Mouse (Mus musculus): ENCODE results near the gene Pnp2. TPM values are rescaled to one million over a fixed set of nuclear protein-coding genes. Genes with fewer than 3 reads are reported as not detected.
"Not testable (repeated sequence)": the region's sequence is repeated elsewhere in the genome, so short reads cannot be mapped to it uniquely, and the experiment has no call there.

The Pnp2 gene
- total RNA-seq, 2 experiments from 2014 or later: 0.41 TPM; not detected in 1

- no peak for DNase-seq
- intact Hi-C loops (cut with DNase I): no loop called here
These were observed 305 bp upstream of the Pnp2 start for GRCm38 (mm10) chr14:50955487-50955886.

- intact Hi-C loops (cut with DNase I): not testable (repeated sequence)
These were observed 932 bp downstream of the Pnp2 start for GRCm38 (mm10) chr14:50956724-50957123.

GRCm38 (mm10) chr14:50957146-50957545 lies 1.4 kb downstream of the Pnp2 start:
- intact Hi-C loops (cut with DNase I): not testable (repeated sequence)

More at GRCm38 (mm10) chr14:50956724-50957123, 932 bp downstream of the Pnp2 start:
- not testable (repeated sequence) for DNase-seq

GRCm38 (mm10) chr14:50958289-50958995 lies 2.6 kb downstream of the Pnp2 start:
- intact Hi-C loops (cut with DNase I); DNase-seq: not testable (repeated sequence)

More at GRCm38 (mm10) chr14:50957146-50957545, 1.4 kb downstream of the Pnp2 start:
- not testable (repeated sequence) for DNase-seq

GRCm38 (mm10) chr14:50968216-50968980 lies 12.6 kb downstream of the Pnp2 start:
- intact Hi-C loops (cut with DNase I): no loop called here
- DNase-seq: no peak

GRCm38 (mm10) chr14:50969041-50969440 lies 13.2 kb downstream of the Pnp2 start:
- intact Hi-C loops (cut with DNase I): no loop called here
- no peak for DNase-seq

- intact Hi-C loops (cut with DNase I): no loop called here
These were observed 14.1 kb downstream of the Pnp2 start for GRCm38 (mm10) chr14:50969558-50970544.

GRCm38 (mm10) chr14:50970822-50971221 lies 15.0 kb downstream of the Pnp2 start:
- intact Hi-C loops (cut with DNase I): no loop called here
- no peak for DNase-seq

More at GRCm38 (mm10) chr14:50969558-50970544, 14.1 kb downstream of the Pnp2 start:
- DNase-seq: peak in 1 of 2 experiments; percentile 15

- DNase-seq; intact Hi-C loops (cut with DNase I): not testable (repeated sequence)
These were observed 17.3 kb downstream of the Pnp2 start for GRCm38 (mm10) chr14:50973054-50973453.

GRCm38 (mm10) chr14:50973700-50974099 lies 17.9 kb downstream of the Pnp2 start:
- intact Hi-C loops (cut with DNase I): no loop called here
- DNase-seq: no peak

- DNase-seq: no peak
- intact Hi-C loops (cut with DNase I): no loop called here
These were observed 19.2 kb downstream of the Pnp2 start for GRCm38 (mm10) chr14:50975001-50975400.

- DNase-seq: no peak
- intact Hi-C loops (cut with DNase I): no loop called here
These were observed 20.9 kb downstream of the Pnp2 start for GRCm38 (mm10) chr14:50976674-50977073.

GRCm38 (mm10) chr14:50978451-50978850 lies 22.7 kb downstream of the Pnp2 start:
- intact Hi-C loops (cut with DNase I): not testable (repeated sequence)

GRCm38 (mm10) chr14:50979631-50980030 lies 23.8 kb downstream of the Pnp2 start:
- intact Hi-C loops (cut with DNase I): no loop called here
- DNase-seq: no peak

More at GRCm38 (mm10) chr14:50978451-50978850, 22.7 kb downstream of the Pnp2 start:
- not testable (repeated sequence) for DNase-seq

- intact Hi-C loops (cut with DNase I): no loop called here
- no peak for DNase-seq
These were observed 25.4 kb downstream of the Pnp2 start for GRCm38 (mm10) chr14:50981207-50981606.

GRCm38 (mm10) chr14:50981837-50982236 lies 26.0 kb downstream of the Pnp2 start:
- no peak for DNase-seq
- intact Hi-C loops (cut with DNase I): no loop called here

GRCm38 (mm10) chr14:50987668-50988067 lies 31.9 kb downstream of the Pnp2 start:
- intact Hi-C loops (cut with DNase I): no loop called here
- no peak for DNase-seq

- intact Hi-C loops (cut with DNase I): no loop called here
- no peak for DNase-seq
These were observed 35.2 kb downstream of the Pnp2 start for GRCm38 (mm10) chr14:50991037-50991436.

GRCm38 (mm10) chr14:50997088-50997487 lies 41.3 kb downstream of the Pnp2 start:
- intact Hi-C loops (cut with DNase I): no loop called here
- no peak for DNase-seq

GRCm38 (mm10) chr14:50997999-50998666 lies 42.3 kb downstream of the Pnp2 start:
- no peak for DNase-seq
- intact Hi-C loops (cut with DNase I): no loop called here
